Mouse (Mus musculus): ENCODE data around the gene Dnajc11. TPM values are rescaled to one million over a fixed set of nuclear protein-coding genes. Genes with fewer than 3 reads are reported as not detected.

Dnajc11 gene
- polyA plus RNA-seq, 1 experiment from 2014 or later, result 45.5 TPM

DNA sequence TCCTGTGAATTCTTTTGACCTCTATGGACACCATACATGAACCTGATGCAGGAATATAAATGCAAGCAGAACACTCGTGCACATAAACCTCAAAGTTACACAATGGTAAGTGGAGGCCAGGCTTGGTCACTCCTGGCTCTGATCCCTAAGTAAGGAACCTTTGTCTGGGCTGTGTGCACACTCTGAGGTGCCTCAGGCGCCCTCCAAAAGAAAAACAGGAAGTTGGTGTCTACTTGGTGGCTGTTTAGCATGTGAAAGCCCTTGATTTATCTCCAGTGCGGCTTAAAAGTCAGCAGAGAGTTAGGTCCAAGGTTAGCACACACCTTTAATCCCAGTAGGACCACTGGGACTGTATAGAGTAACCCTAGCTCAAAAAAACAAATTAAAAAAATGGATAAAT lies 66.0 kb downstream of the Dnajc11 start:
- H3K36me3 ChIP-seq (replicated peaks), result no peaks in the 10 kb centered on the region
- WGBS (ENCODE audit: insufficient replicate concordance), result 30% methylated on average over 3 of the region's 3 CpGs

GRCm38 (mm10) chr4:152000906-152001305 lies 67.4 kb downstream of the Dnajc11 start:
- Histone ChIP-seq H3K27me3 (no peaks in the 10 kb centered on the region), H3K4me1 (replicated peaks) (peaks cover 18% of the 10 kb centered on the region), H3K36me3 (replicated peaks) (no peaks in the 10 kb centered on the region), H3K9me3 (replicated peaks) (no peaks in the 10 kb centered on the region), H3K27ac (replicated peaks) (no peak overlapping the region), H3K9ac (no peak overlapping the region), H3K4me2 (no peak overlapping the region), H3K4me3 (replicated peaks) (no peak overlapping the region)
- WGBS (ENCODE audit: insufficient replicate concordance), result 46% methylated on average over 4 of the region's 4 CpGs
- ATAC-seq (ENCODE audit: insufficient read depth), result no peak

More for the DNA sequence above, 66.0 kb downstream of the Dnajc11 start:
- H3K27me3 ChIP-seq, result peaks cover 10% of the 10 kb centered on the region
- no peak overlapping the region for H3K4me3 ChIP-seq (replicated peaks)
- H3K4me2 ChIP-seq, result no peak overlapping the region
- no peak for ATAC-seq (ENCODE audit: insufficient read depth)
- H3K27ac ChIP-seq (replicated peaks), result no peak overlapping the region
- H3K9ac ChIP-seq, result no peak overlapping the region
- peaks cover 28% of the 10 kb centered on the region for H3K4me1 ChIP-seq (replicated peaks)
- H3K9me3 ChIP-seq (replicated peaks), result no peaks in the 10 kb centered on the region

DNA sequence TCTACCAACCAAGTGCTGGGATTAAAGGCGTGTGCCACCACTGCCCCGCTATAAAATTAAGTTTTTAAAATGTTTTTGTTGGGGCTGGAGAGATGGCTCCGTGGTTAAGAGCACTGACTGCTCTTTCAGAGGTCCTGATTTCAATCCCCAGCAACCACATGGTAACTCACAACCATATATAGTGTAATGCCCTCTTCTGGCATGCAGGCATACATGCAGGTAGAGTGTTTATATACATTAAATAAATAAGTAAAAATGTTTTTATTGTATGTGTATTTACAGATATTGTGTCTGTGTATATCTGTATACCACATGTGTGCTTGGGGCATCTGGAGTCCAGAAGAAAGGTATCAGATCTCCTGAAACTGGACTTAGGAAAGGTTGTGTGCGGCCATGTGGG lies 67.8 kb downstream of the Dnajc11 start:
- no peak overlapping the region for H3K27ac ChIP-seq (replicated peaks)

DNA sequence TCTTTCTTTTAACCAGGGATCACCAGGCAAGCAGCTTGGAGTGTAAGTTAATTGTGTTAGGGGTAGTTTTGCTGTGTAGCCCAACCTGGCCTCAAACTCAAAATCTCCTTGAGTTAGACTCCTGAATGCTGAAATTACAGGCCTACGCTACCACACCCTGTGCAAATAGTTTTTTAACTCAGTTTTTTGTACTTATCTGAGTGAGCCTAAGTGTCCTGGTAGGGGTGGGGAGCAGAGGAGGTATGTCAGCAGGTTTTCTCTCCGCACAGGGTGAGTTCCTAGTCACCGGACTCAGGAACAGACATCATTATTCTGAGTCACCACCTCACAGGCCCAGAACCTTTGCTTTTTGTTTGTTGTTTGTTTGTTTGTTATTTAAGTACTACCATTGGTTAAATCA lies 68.6 kb downstream of the Dnajc11 start:
- ATAC-seq (ENCODE audit: insufficient read depth), result no peak
- Histone ChIP-seq H3K27ac (replicated peaks) (no peak overlapping the region), H3K27me3 (peaks cover 9% of the 10 kb centered on the region), H3K4me2 (no peak overlapping the region), H3K9me3 (replicated peaks) (no peaks in the 10 kb centered on the region), H3K9ac (no peak overlapping the region), H3K36me3 (replicated peaks) (no peaks in the 10 kb centered on the region), H3K4me1 (replicated peaks) (peaks cover 20% of the 10 kb centered on the region), H3K4me3 (replicated peaks) (no peak overlapping the region)
- 64% methylated on average over 3 of the region's 3 CpGs for WGBS (ENCODE audit: insufficient replicate concordance)

More for the DNA sequence above, 67.8 kb downstream of the Dnajc11 start:
- Histone ChIP-seq H3K36me3 (replicated peaks) (no peaks in the 10 kb centered on the region), H3K4me2 (no peak overlapping the region), H3K4me1 (replicated peaks) (peaks cover 18% of the 10 kb centered on the region), H3K9me3 (replicated peaks) (no peaks in the 10 kb centered on the region), H3K4me3 (replicated peaks) (no peak overlapping the region), H3K27me3 (peaks cover 2% of the 10 kb centered on the region), H3K9ac (no peak overlapping the region)
- WGBS (ENCODE audit: insufficient replicate concordance), result 56% methylated on average over 4 of the region's 4 CpGs
- ATAC-seq (ENCODE audit: insufficient read depth), result no peak

DNA sequence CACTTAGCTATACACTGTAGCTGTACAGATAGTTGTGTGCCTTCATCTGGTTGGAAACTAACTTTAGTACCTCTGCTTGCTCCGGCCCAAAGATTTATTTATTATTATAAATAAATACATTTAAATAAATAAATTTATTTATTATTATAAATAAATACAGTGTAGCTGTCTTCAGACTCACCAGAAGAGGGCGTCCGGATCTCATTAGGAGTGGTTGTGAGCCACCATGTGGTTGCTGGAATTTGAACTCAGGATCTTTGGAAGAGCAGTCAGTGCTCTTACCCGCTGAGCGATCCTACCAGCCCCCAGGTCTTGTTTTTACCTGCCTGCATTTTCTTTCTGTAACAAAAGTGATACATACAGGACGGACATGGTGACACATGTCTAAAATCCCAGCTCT lies 72.6 kb downstream of the Dnajc11 start:
- Histone ChIP-seq H3K36me3 (replicated peaks) (no peaks in the 10 kb centered on the region), H3K9me3 (replicated peaks) (no peaks in the 10 kb centered on the region), H3K27ac (replicated peaks) (no peak overlapping the region), H3K9ac (no peak overlapping the region), H3K4me3 (replicated peaks) (no peak overlapping the region), H3K4me1 (replicated peaks) (peaks cover 44% of the 10 kb centered on the region), H3K4me2 (no peak overlapping the region), H3K27me3 (peaks cover 27% of the 10 kb centered on the region)
- WGBS (ENCODE audit: insufficient replicate concordance), result 53% methylated on average over 6 of the region's 6 CpGs
- ATAC-seq (ENCODE audit: insufficient read depth), result no peak

GRCm38 (mm10) chr4:152006812-152007211 lies 73.3 kb downstream of the Dnajc11 start:
- no peak overlapping the region for H3K9ac ChIP-seq
- no peaks in the 10 kb centered on the region for H3K36me3 ChIP-seq (replicated peaks)
- ATAC-seq (ENCODE audit: insufficient read depth), result no peak
- peaks cover 27% of the 10 kb centered on the region for H3K27me3 ChIP-seq
- 53% methylated on average over 3 of the region's 3 CpGs for WGBS (ENCODE audit: insufficient replicate concordance)
- no peak overlapping the region for H3K4me3 ChIP-seq (replicated peaks)
- H3K4me1 ChIP-seq (replicated peaks), result peaks cover 50% of the 10 kb centered on the region
- no peak overlapping the region for H3K27ac ChIP-seq (replicated peaks)
- H3K9me3 ChIP-seq (replicated peaks), result no peaks in the 10 kb centered on the region
- H3K4me2 ChIP-seq, result no peak overlapping the region

DNA sequence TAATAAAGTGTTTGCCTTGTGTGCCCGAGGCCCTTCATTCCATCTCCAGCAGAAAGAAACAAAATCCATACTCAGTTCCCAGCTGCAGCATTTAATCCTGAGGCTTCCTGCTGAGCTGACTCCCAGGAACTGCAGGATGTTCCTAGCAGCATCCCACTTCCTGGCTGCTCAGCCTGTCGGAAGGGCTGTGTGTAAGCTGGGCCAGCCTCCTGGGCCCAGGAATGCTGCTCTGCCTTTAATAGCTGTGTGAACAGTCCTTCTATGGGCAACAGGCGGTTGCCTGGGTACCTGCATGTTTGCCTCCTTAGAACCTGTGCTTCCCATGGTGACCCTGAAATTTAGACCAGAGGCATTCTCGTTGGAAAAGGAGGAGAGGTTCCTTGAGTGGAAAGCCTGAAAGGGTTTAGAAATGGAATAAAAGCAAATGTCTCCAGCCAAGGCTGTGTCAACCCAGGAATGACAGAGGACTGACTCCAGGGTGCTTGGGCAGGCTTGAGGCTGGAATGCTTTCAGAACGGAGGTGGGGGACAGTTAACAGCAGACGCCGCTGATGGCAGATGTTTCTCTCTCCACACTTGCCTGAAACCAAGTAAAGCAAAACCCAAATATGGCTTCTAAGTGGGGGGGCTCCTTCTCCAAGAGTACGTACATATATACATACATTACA lies 74.1 kb downstream of the Dnajc11 start:
- Histone ChIP-seq H3K4me1 (replicated peaks) (peaks cover 57% of the 10 kb centered on the region), H3K4me3 (replicated peaks) (peak overlapping the region; percentile 81), H3K9ac (no peak overlapping the region), H3K4me2 (peak overlapping the region; percentile 100), H3K27me3 (peaks cover 27% of the 10 kb centered on the region), H3K27ac (replicated peaks) (no peak overlapping the region), H3K36me3 (replicated peaks) (peaks cover 8% of the 10 kb centered on the region), H3K9me3 (replicated peaks) (no peaks in the 10 kb centered on the region)
- ATAC-seq (ENCODE audit: insufficient read depth), result no peak
- 29% methylated on average over 8 of the region's 8 CpGs for WGBS (ENCODE audit: insufficient replicate concordance)

GRCm38 (mm10) chr4:152008148-152008500 lies 74.6 kb downstream of the Dnajc11 start:
- no peak for ATAC-seq (ENCODE audit: insufficient read depth)
- peaks cover 62% of the 10 kb centered on the region for H3K4me1 ChIP-seq (replicated peaks)
- 2% methylated on average over 14 of the region's 14 CpGs for WGBS (ENCODE audit: insufficient replicate concordance)

GRCm38 (mm10) chr4:152008622-152009075 lies 75.2 kb downstream of the Dnajc11 start, which contains the start of gene Klhl21:
Klhl21 (plus strand) TSS chr4:152008803.
- peak within 1 kb of the TSS; percentile 81 for H3K4me3 ChIP-seq (replicated peaks)
- H3K27ac ChIP-seq (replicated peaks), result peak within 1 kb of the TSS; percentile 86
- WGBS (ENCODE audit: insufficient replicate concordance), result under 1% methylated on average over 45 of the region's 45 CpGs
- peaks cover 11% of the 10 kb centered on the region for H3K36me3 ChIP-seq (replicated peaks)
- H3K4me1 ChIP-seq (replicated peaks), result peaks cover 67% of the 10 kb centered on the region
- H3K27me3 ChIP-seq, result peaks cover 27% of the 10 kb centered on the region
- ATAC-seq (ENCODE audit: insufficient read depth), result peak; percentile 82
- H3K9me3 ChIP-seq (replicated peaks), result no peaks in the 10 kb centered on the region
- peak within 1 kb of the TSS; percentile 100 for H3K4me2 ChIP-seq
- peak within 1 kb of the TSS; percentile 73 for H3K9ac ChIP-seq

More at GRCm38 (mm10) chr4:152008148-152008500, 74.6 kb downstream of the Dnajc11 start:
- peak overlapping the region; percentile 73 for H3K9ac ChIP-seq
- H3K9me3 ChIP-seq (replicated peaks), result no peaks in the 10 kb centered on the region
- H3K4me3 ChIP-seq (replicated peaks), result peak overlapping the region; percentile 81
- peaks cover 27% of the 10 kb centered on the region for H3K27me3 ChIP-seq
- peak overlapping the region; percentile 59 for H3K27ac ChIP-seq (replicated peaks)
- H3K4me2 ChIP-seq, result peak overlapping the region; percentile 100
- H3K36me3 ChIP-seq (replicated peaks), result peaks cover 8% of the 10 kb centered on the region

DNA sequence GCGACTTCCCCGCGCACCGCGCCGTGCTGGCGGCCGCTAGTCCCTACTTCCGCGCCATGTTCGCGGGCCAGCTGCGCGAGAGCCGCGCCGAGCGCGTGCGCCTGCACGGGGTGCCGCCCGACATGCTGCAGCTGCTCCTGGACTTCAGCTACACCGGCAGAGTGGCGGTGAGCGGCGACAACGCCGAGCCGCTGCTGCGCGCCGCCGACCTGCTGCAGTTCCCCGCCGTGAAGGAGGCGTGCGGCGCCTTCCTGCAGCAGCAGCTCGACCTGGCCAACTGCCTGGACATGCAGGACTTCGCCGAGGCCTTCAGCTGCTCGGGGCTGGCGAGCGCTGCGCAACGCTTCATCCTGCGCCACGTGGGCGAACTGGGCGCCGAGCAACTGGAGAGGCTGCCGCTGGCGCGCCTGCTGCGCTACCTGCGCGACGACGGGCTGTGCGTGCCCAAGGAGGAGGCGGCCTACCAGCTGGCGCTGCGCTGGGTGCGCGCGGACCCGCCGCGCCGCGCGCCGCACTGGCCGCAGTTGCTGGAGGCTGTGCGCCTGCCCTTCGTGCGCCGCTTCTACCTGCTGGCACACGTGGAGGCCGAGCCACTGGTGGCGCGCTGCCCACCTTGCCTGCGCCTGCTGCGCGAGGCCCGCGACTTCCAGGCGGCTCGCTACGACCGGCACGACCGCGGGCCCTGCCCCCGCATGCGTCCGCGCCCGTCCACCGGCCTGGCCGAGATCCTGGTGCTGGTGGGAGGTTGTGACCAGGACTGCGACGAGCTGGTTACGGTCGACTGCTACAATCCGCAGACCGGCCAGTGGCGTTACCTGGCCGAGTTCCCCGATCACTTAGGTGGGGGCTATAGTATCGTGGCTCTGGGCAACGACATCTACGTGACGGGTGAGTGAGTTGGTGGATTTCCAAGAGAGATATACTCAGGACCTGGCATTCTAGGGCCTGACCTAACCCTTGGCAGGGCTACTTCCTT lies 75.9 kb downstream of the Dnajc11 start:
- Histone ChIP-seq H3K27me3 (peaks cover 27% of the 10 kb centered on the region), H3K9me3 (replicated peaks) (no peaks in the 10 kb centered on the region), H3K9ac (peak overlapping the region; percentile 73), H3K27ac (replicated peaks) (peak overlapping the region; percentile 86), H3K4me1 (replicated peaks) (peaks cover 70% of the 10 kb centered on the region), H3K36me3 (replicated peaks) (peaks cover 17% of the 10 kb centered on the region), H3K4me3 (replicated peaks) (peak overlapping the region; percentile 81), H3K4me2 (peak overlapping the region; percentile 100)
- ATAC-seq (ENCODE audit: insufficient read depth), result peak; percentile 47
- under 1% methylated on average over 115 of the region's 115 CpGs for WGBS (ENCODE audit: insufficient replicate concordance)

All from liver, embryonic 15.5 days (tissue).